Mouse (Mus musculus): ENCODE measurements at regions not wholly inside any gene's neighbourhood (a gene's known extent, or its start where the extent isn't known, plus 50 kb on each side); places are given as distances from the start of the nearest gene placed in this dataset.
"Not testable (repeated sequence)": the region's sequence is repeated elsewhere in the genome, so short reads cannot be mapped to it uniquely, and the experiment has no call there.

GRCm38 (mm10) chr6:3319378-3319777 is 80.0 kb downstream of the Samd9l start:
- Histone ChIP-seq H3K27me3 (replicated peaks; ENCODE audit: control insufficient read depth, insufficient read depth, low read length) (no peaks in the 10 kb centered on the region), H3K27ac (ENCODE audit: low read length) (no peak overlapping the region), H3K36me3 (ENCODE audit: control insufficient read depth, insufficient read depth) (no peaks in the 10 kb centered on the region), H3K4me2 (ENCODE audit: low read length) (no peak overlapping the region), H3K4me1 (replicated peaks; ENCODE audit: control insufficient read depth, insufficient read depth, low read length) (no peaks in the 10 kb centered on the region), H3K4me3 (replicated peaks; ENCODE audit: low read length) (no peak overlapping the region), H3K9me3 (ENCODE audit: control insufficient read depth, low read length) (no peaks in the 10 kb centered on the region), H3K9ac (replicated peaks; ENCODE audit: low read depth, low read length) (no peak overlapping the region)
- ATAC-seq = no peak
- 92% methylated on average over 4 of the region's 4 CpGs for WGBS

DNA sequence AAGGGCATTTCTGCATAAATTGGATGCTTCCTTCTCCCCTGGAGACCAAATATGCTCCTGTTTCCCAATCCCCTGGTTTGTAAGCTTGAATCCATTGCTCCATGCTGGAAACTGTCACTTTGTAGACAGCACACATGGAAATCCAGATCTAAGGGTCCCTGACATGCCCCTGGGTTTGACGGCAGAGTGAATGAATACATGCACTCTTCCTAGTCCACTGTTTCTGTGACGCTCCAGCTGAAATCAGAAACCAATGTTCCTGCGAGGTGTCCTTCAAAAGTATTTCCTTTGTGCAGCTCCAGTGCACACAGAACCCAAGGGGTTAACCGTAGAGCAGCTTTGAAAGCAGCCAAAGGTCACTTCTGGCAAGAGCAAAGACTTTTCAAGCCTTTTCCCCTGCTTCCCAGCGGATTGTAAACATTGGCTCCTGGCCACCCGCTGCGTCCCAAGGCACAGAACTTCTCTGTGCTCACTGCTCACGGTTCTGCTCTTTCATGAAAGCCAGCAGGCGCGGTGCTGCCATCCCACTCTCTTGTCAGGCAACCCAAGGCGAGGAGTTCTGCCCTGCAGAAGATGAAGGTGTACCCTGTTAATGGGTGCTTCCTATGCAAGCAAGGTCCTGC is 91.7 kb downstream of the Samd9l start:
- not testable (repeated sequence) for H3K9me3 ChIP-seq (ENCODE audit: control insufficient read depth, low read length); H3K4me3 ChIP-seq (replicated peaks; ENCODE audit: low read length); H3K36me3 ChIP-seq (ENCODE audit: control insufficient read depth, insufficient read depth); H3K4me1 ChIP-seq (replicated peaks; ENCODE audit: control insufficient read depth, insufficient read depth, low read length); H3K27ac ChIP-seq (ENCODE audit: low read length); H3K9ac ChIP-seq (replicated peaks; ENCODE audit: low read depth, low read length); ATAC-seq; H3K27me3 ChIP-seq (replicated peaks; ENCODE audit: control insufficient read depth, insufficient read depth, low read length)
- peak overlapping the region; percentile 30; the same call in 1 of the 2 replicates for H3K4me2 ChIP-seq (ENCODE audit: low read length)
- WGBS = under 1% methylated on average over 11 of the region's 11 CpGs

- ATAC-seq = not testable (repeated sequence)
- WGBS = 17% methylated on average over 10 of the region's 10 CpGs
These were observed 94.3 kb downstream of the Samd9l start for GRCm38 (mm10) chr6:3304881-3305620.

DNA sequence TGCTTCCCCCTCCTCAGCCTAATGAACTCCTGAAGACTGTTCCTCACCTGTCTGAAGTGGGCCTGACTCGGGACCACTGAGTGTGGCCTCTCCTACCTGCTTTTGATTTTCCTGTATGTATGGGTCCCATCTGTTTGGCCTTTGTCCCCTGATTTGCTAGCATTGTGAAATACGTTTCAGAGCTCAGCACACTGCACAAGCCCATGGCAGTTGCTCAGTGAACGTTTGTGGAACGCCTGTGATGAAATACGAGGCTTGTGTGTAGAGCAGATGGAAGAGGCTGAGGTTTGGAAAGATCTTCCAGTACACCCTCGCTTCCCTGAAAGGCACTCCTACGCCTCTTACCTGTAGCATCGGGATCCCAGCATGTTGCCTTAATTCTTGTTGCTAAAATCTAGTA is 106.1 kb downstream of the Samd9l start:
- H3K4me3 ChIP-seq (replicated peaks; ENCODE audit: low read length); H3K9me3 ChIP-seq (ENCODE audit: control insufficient read depth, low read length); H3K4me2 ChIP-seq (ENCODE audit: low read length); ATAC-seq; H3K27me3 ChIP-seq (replicated peaks; ENCODE audit: control insufficient read depth, insufficient read depth, low read length); H3K27ac ChIP-seq (ENCODE audit: low read length); H3K4me1 ChIP-seq (replicated peaks; ENCODE audit: control insufficient read depth, insufficient read depth, low read length); H3K36me3 ChIP-seq (ENCODE audit: control insufficient read depth, insufficient read depth); H3K9ac ChIP-seq (replicated peaks; ENCODE audit: low read depth, low read length): not testable (repeated sequence)
- 79% methylated on average over 8 of the region's 8 CpGs for WGBS

More at GRCm38 (mm10) chr6:3304881-3305620, 94.3 kb downstream of the Samd9l start:
- H3K9ac ChIP-seq (replicated peaks; ENCODE audit: low read depth, low read length); H3K9me3 ChIP-seq (ENCODE audit: control insufficient read depth, low read length); H3K36me3 ChIP-seq (ENCODE audit: control insufficient read depth, insufficient read depth); H3K27ac ChIP-seq (ENCODE audit: low read length); H3K4me1 ChIP-seq (replicated peaks; ENCODE audit: control insufficient read depth, insufficient read depth, low read length); H3K27me3 ChIP-seq (replicated peaks; ENCODE audit: control insufficient read depth, insufficient read depth, low read length); H3K4me2 ChIP-seq (ENCODE audit: low read length); H3K4me3 ChIP-seq (replicated peaks; ENCODE audit: low read length): not testable (repeated sequence)

GRCm38 (mm10) chr6:3291983-3292382 is 107.4 kb downstream of the Samd9l start:
- not testable (repeated sequence) for H3K4me3 ChIP-seq (replicated peaks; ENCODE audit: low read length); H3K27ac ChIP-seq (ENCODE audit: low read length); H3K9ac ChIP-seq (replicated peaks; ENCODE audit: low read depth, low read length); ATAC-seq; H3K9me3 ChIP-seq (ENCODE audit: control insufficient read depth, low read length); H3K36me3 ChIP-seq (ENCODE audit: control insufficient read depth, insufficient read depth); H3K4me1 ChIP-seq (replicated peaks; ENCODE audit: control insufficient read depth, insufficient read depth, low read length); H3K27me3 ChIP-seq (replicated peaks; ENCODE audit: control insufficient read depth, insufficient read depth, low read length); H3K4me2 ChIP-seq (ENCODE audit: low read length)
- 98% methylated on average over 6 of the region's 6 CpGs for WGBS

GRCm38 (mm10) chr6:3268726-3269125 is 130.6 kb downstream of the Samd9l start:
- not testable (repeated sequence) for H3K4me1 ChIP-seq (replicated peaks; ENCODE audit: control insufficient read depth, insufficient read depth, low read length); H3K4me3 ChIP-seq (replicated peaks; ENCODE audit: low read length); H3K27ac ChIP-seq (ENCODE audit: low read length); H3K36me3 ChIP-seq (ENCODE audit: control insufficient read depth, insufficient read depth); H3K4me2 ChIP-seq (ENCODE audit: low read length); H3K27me3 ChIP-seq (replicated peaks; ENCODE audit: control insufficient read depth, insufficient read depth, low read length); ATAC-seq; H3K9ac ChIP-seq (replicated peaks; ENCODE audit: low read depth, low read length); H3K9me3 ChIP-seq (ENCODE audit: control insufficient read depth, low read length)
- 89% methylated on average over 2 of the region's 4 CpGs for WGBS

DNA sequence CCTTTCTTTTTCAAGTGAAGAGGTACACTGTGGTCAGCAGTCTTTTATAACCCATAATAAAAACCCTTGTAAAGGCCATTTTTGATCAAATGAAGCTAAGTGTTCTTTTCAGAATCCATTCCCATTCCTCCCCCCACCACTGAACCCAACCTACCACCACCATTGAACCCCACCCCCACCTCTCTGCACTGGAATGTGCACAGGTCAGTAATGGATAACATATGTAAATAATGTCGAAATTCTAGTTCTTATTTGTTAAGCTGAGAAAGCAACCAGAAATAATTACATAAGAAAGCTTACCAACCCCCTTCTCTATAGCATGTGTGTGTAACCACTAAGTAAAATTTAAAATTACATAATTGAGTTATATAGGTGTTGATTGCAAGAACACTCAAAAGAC is 133.9 kb downstream of the Samd9l start:
- H3K9me3 ChIP-seq (ENCODE audit: control insufficient read depth, low read length); H3K9ac ChIP-seq (replicated peaks; ENCODE audit: low read depth, low read length); H3K27ac ChIP-seq (ENCODE audit: low read length); H3K36me3 ChIP-seq (ENCODE audit: control insufficient read depth, insufficient read depth); H3K27me3 ChIP-seq (replicated peaks; ENCODE audit: control insufficient read depth, insufficient read depth, low read length); H3K4me2 ChIP-seq (ENCODE audit: low read length); H3K4me3 ChIP-seq (replicated peaks; ENCODE audit: low read length); ATAC-seq; H3K4me1 ChIP-seq (replicated peaks; ENCODE audit: control insufficient read depth, insufficient read depth, low read length): not testable (repeated sequence)
- WGBS = 63% methylated on average over 1 of the region's 1 CpGs
